Mouse (Mus musculus) forebrain, embryonic 16.5 days (tissue): ENCODE data around the gene Ablim1. TPM values are rescaled to one million over a fixed set of nuclear protein-coding genes. Genes with fewer than 3 reads are reported as not detected.

Experiments used
- ATAC-seq: fragments of 200-750 bp; cut with Nextera tagmentation; 2 replicates; pipeline ENCODE4 v1.8.0; 2017; ENCODE audit warnings: mild to moderate bottlenecking, moderate library complexity
- H3K27ac ChIP-seq: fragments of 300-500 bp; sonication (generic); 2 replicates; pipeline ENCODE4 v1.5.1; 2014; ENCODE audit warnings: low read length, control low read depth
- H3K27me3 ChIP-seq: fragments of 300-500 bp; sonication (generic); replicated peaks from 2 replicates; pipeline ENCODE4 v1.6.1; 2014; ENCODE audit warnings: low read length; ENCODE audit not compliant: control insufficient read depth, insufficient read depth
- H3K36me3 ChIP-seq: fragments of 300-500 bp; sonication (generic); 2 replicates; pipeline ENCODE4 v1.6.1; 2014; ENCODE audit not compliant: control insufficient read depth, insufficient read depth
- H3K4me1 ChIP-seq: fragments of 300-500 bp; sonication (generic); replicated peaks from 2 replicates; pipeline ENCODE4 v1.6.1; 2014; ENCODE audit warnings: low read length; ENCODE audit not compliant: control insufficient read depth, insufficient read depth
- H3K4me2 ChIP-seq: fragments of 300-500 bp; sonication (generic); 2 replicates; pipeline ENCODE4 v1.6.1; 2014; ENCODE audit warnings: mild to moderate bottlenecking, low read length, control low read depth
- H3K4me3 ChIP-seq: fragments of 300-500 bp; sonication (generic); replicated peaks from 2 replicates; pipeline ENCODE4 v1.5.1; 2014; ENCODE audit warnings: mild to moderate bottlenecking, low read length, control low read depth
- H3K9ac ChIP-seq: fragments of 300-500 bp; sonication (generic); replicated peaks from 2 replicates; pipeline ENCODE4 v1.6.1; 2014; ENCODE audit warnings: low read depth, low read length, control low read depth
- H3K9me3 ChIP-seq: fragments of 300-500 bp; sonication (generic); 2 replicates; pipeline ENCODE4 v1.6.1; 2016; ENCODE audit warnings: low read length; ENCODE audit not compliant: control insufficient read depth
- whole genome bisulfite sequencing: fragments of 180-500 bp; shearing (Covaris S2); extraction: QIAGEN DNeasy Blood & Tissue Kit; methylation state at CpG from one replicate; pipeline ENCODE4 v1.1.7; 2014; 5-methylcytosine and 5-hydroxymethylcytosine counted together
- polyA plus RNA-seq: library from polyadenylated mRNA; unstranded; fragments of >200 nt; fragmentation: Nextera tagmentation; extraction: Ambion mirVana; gene quantifications from 2 replicates; pipeline ENCODE4 v1.2.1, GENCODE M21; 2015

The Ablim1 gene
- polyA plus RNA-seq, 1 experiment from 2014 or later = 47.1 TPM

DNA sequence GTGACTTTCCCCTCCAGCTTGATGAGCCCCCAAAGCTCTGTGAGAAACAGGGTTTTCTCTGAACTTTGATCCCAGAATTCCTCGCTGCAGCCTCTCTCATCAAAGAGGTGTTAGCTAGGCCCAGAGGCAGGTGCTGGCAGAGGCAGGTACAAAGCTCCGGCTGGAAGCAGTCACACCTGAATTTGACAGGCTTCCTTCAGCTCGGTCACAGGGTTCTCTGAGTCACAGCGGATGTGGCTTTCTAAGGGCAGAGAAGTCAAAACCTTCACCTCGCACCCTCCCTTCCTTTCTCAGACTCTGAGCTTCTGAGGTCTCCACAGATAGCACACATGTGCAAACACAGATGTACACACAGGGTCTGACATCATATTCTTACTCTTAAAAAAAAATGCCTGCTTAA lies 182.4 kb downstream of the Ablim1 start:
- Histone ChIP-seq H3K27me3 (no peaks in the 10 kb centered on the region), H3K9me3 (no peaks in the 10 kb centered on the region), H3K4me2 (no peak overlapping the region), H3K4me1 (peaks cover 16% of the 10 kb centered on the region), H3K9ac (no peak overlapping the region), H3K36me3 (no peaks in the 10 kb centered on the region), H3K4me3 (no peak overlapping the region), H3K27ac (no peak overlapping the region)
- ATAC-seq = no peak
- WGBS = 87% methylated on average over 5 of the region's 5 CpGs

GRCm38 (mm10) chr19:57131366-57131765 lies 183.4 kb downstream of the Ablim1 start:
- Histone ChIP-seq H3K4me2 (no peak overlapping the region), H3K9ac (no peak overlapping the region), H3K9me3 (no peaks in the 10 kb centered on the region; the same call in 1 of the 2 replicates), H3K36me3 (no peaks in the 10 kb centered on the region), H3K4me3 (no peak overlapping the region), H3K27me3 (no peaks in the 10 kb centered on the region), H3K27ac (no peak overlapping the region), H3K4me1 (peaks cover 14% of the 10 kb centered on the region)
- WGBS = 90% methylated on average over 4 of the region's 4 CpGs
- ATAC-seq = no peak

DNA sequence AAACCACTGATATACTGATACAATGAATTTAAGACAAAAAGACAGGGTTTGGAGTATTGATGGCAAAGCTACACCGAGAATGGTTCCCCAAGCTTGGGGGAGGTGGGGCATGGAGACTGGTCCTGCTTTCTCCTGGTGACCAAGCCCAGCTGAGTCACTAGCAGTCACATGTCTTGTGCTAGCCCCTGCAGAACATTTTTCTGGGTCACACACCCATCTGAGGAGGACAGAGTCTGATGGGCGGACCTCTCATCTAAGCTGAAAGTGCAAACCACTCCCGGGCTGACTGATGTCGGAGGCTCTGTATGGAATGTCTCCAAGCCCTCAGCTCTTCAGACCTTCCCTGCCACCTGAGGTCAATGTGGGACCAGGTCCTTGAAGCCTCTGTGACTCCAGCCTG lies 184.1 kb downstream of the Ablim1 start:
- peaks cover 14% of the 10 kb centered on the region for H3K4me1 ChIP-seq
- no peak overlapping the region for H3K27ac ChIP-seq
- H3K27me3 ChIP-seq = no peaks in the 10 kb centered on the region
- no peak overlapping the region for H3K9ac ChIP-seq
- H3K9me3 ChIP-seq = no peaks in the 10 kb centered on the region; the same call in 1 of the 2 replicates
- no peak overlapping the region for H3K4me3 ChIP-seq
- H3K4me2 ChIP-seq = no peak overlapping the region
- no peaks in the 10 kb centered on the region for H3K36me3 ChIP-seq
- WGBS = 80% methylated on average over 4 of the region's 4 CpGs
- ATAC-seq = no peak

DNA sequence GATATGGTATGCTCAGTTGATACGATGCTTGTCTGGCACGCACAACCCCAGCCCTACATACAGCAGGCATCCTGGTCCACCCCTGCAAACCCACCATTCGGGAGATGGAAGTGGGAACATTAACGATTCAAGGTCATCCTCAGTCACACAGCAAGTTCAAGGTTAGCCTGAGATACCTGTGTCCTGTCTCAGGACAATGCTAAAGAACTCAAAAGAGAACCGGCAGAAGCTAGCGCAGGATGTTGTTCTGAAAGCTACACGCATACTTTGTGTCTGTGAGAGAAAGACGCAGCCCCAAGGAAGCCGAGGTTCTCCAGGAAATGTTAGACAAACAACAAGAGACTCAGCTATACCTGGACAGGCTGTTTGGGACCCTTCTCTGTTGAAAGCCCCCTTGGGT lies 185.0 kb downstream of the Ablim1 start:
- no peak for ATAC-seq
- no peak overlapping the region for H3K9ac ChIP-seq
- peaks cover 10% of the 10 kb centered on the region for H3K4me1 ChIP-seq
- H3K27me3 ChIP-seq = no peaks in the 10 kb centered on the region
- no peak overlapping the region for H3K4me3 ChIP-seq
- WGBS = 91% methylated on average over 9 of the region's 9 CpGs
- no peak overlapping the region for H3K27ac ChIP-seq
- no peaks in the 10 kb centered on the region for H3K36me3 ChIP-seq
- H3K9me3 ChIP-seq = no peaks in the 10 kb centered on the region; the same call in 1 of the 2 replicates
- no peak overlapping the region for H3K4me2 ChIP-seq

GRCm38 (mm10) chr19:57128037-57128436 lies 186.7 kb downstream of the Ablim1 start:
- ATAC-seq = no peak
- no peak overlapping the region for H3K9ac ChIP-seq
- H3K4me1 ChIP-seq = peaks cover 9% of the 10 kb centered on the region
- no peak overlapping the region for H3K4me2 ChIP-seq
- 53% methylated on average over 6 of the region's 6 CpGs for WGBS
- H3K36me3 ChIP-seq = no peaks in the 10 kb centered on the region
- H3K4me3 ChIP-seq = no peak overlapping the region
- H3K27me3 ChIP-seq = no peaks in the 10 kb centered on the region
- no peak overlapping the region for H3K27ac ChIP-seq
- no peaks in the 10 kb centered on the region; the same call in 1 of the 2 replicates for H3K9me3 ChIP-seq

DNA sequence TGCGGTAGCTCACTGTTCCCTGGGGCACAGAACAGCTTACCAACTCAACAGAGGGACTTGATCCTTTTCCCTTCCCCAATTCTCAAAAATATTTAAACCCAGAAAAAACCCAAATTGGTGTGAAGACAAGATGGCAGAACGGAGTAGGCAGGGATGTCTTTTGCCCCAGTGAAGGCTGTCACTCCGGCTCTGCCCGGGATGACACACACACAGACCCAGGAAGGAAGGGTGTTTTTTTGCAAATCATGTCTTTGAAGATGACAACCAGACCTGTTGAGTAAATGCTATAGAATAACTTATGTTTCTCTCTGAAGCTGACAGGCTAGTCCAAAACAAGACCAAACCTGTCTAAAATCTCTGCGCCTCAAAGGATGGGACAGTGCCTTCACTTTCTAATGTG lies 187.2 kb downstream of the Ablim1 start:
- H3K9me3 ChIP-seq = no peaks in the 10 kb centered on the region; the same call in 1 of the 2 replicates
- no peaks in the 10 kb centered on the region for H3K36me3 ChIP-seq
- H3K9ac ChIP-seq = no peak overlapping the region
- no peaks in the 10 kb centered on the region for H3K27me3 ChIP-seq
- H3K4me1 ChIP-seq = peaks cover 9% of the 10 kb centered on the region
- 91% methylated on average over 5 of the region's 5 CpGs for WGBS
- ATAC-seq = no peak
- no peak overlapping the region for H3K27ac ChIP-seq
- no peak overlapping the region for H3K4me2 ChIP-seq
- H3K4me3 ChIP-seq = no peak overlapping the region

DNA sequence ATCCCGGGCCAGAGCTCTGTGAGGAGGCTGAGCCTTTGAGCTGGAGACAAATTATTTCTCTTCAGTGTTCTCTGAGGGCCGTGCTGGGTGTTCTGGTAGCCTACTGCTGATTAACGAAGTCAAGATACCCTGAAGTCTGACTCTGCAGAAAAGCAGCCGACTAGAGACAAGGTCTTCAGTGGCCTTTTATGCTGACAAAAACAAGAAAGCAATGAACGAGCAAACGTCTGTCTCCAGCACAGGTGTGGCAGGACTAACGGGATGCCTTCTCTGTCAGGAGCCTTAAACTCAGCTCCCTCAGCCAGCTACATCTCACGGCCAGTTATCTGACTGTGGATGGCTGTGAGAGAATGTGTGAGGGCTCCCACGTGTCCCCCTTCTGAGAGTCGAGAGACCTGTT lies 187.8 kb downstream of the Ablim1 start:
- Histone ChIP-seq H3K4me2 (no peak overlapping the region), H3K27me3 (no peaks in the 10 kb centered on the region), H3K4me3 (no peak overlapping the region), H3K9me3 (no peaks in the 10 kb centered on the region; the same call in 1 of the 2 replicates), H3K4me1 (peaks cover 9% of the 10 kb centered on the region), H3K27ac (no peak overlapping the region), H3K36me3 (no peaks in the 10 kb centered on the region), H3K9ac (no peak overlapping the region)
- ATAC-seq = no peak
- WGBS = 56% methylated on average over 10 of the region's 10 CpGs

DNA sequence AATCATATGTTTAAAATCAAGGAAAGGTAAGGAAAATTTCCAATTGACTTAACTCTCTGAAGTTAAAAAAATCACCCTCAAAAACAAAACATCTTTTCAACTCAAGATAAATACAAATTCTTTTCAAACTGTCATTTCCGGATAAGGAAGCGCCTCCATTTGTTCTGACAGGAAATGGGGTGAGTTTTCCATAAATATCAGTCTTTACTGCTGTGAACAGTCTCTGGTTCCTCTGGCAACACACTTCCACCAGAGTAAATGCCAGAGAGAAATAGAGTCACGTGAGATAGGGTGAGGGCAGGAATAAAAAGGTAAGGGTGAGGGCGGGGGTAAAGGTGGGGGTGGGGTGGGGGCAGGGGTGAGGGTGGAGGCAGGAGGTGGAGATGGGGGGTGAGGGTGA lies 189.8 kb downstream of the Ablim1 start:
- Histone ChIP-seq H3K36me3 (no peaks in the 10 kb centered on the region), H3K27ac (no peak overlapping the region), H3K4me3 (no peak overlapping the region), H3K9me3 (no peaks in the 10 kb centered on the region; the same call in 1 of the 2 replicates), H3K4me2 (no peak overlapping the region), H3K9ac (no peak overlapping the region), H3K27me3 (no peaks in the 10 kb centered on the region), H3K4me1 (peaks cover 12% of the 10 kb centered on the region)
- no peak for ATAC-seq
- 81% methylated on average over 4 of the region's 4 CpGs for WGBS

- no peak overlapping the region for H3K4me2 ChIP-seq
- no peak overlapping the region for H3K4me3 ChIP-seq
- 76% methylated on average over 2 of the region's 2 CpGs for WGBS
- H3K36me3 ChIP-seq = no peaks in the 10 kb centered on the region
- no peaks in the 10 kb centered on the region for H3K27me3 ChIP-seq
- peaks cover 20% of the 10 kb centered on the region for H3K4me1 ChIP-seq
- peak overlapping the region; percentile 17; the same call in 1 of the 2 replicates for H3K27ac ChIP-seq
- no peak overlapping the region for H3K9ac ChIP-seq
- no peak for ATAC-seq
- H3K9me3 ChIP-seq = no peaks in the 10 kb centered on the region; the same call in 1 of the 2 replicates
These were observed 190.6 kb downstream of the Ablim1 start for GRCm38 (mm10) chr19:57124138-57124519.
